Mouse (Mus musculus) heart, embryonic 14.5 days (tissue): ENCODE results near the gene Anxa6. TPM values are rescaled to one million over a fixed set of nuclear protein-coding genes. Genes with fewer than 3 reads are reported as not detected.
A peak's percentile ranks its signal among the peaks of the same experiment; 100 is the strongest.

Experiments used
- ATAC-seq: fragments of 200-750 bp; cut with Nextera tagmentation; 2 replicates; pipeline ENCODE4 v1.8.0; 2017; ENCODE audit warnings: low read depth, moderate TSS enrichment; ENCODE audit not compliant: insufficient number of reproducible peaks, insufficient read depth, low FRiP score
- H3K27ac ChIP-seq, 2 experiments: fragments of 200-500 bp in 1 of 2; fragments of 300-500 bp in 1 of 2; sonication (generic) in 1 of 2; replicated peaks in 1 of 2; 2 replicates each; pipeline ENCODE4 v1.5.1; 2012 to 2014; ENCODE audit warnings: low read depth in 2 of 2, low read length in 2 of 2, control low read depth in 1 of 2, mild to moderate bottlenecking in 1 of 2, mixed read lengths in 1 of 2; ENCODE audit not compliant: control insufficient read depth in 1 of 2, insufficient read depth in 1 of 2
- H3K27me3 ChIP-seq: fragments of 300-500 bp; sonication (generic); 2 replicates; pipeline ENCODE4 v1.6.1; 2014; ENCODE audit warnings: mild to moderate bottlenecking, low read length, control low read depth; ENCODE audit not compliant: control insufficient read depth, insufficient read depth
- H3K36me3 ChIP-seq: fragments of 300-500 bp; sonication (generic); 2 replicates; pipeline ENCODE4 v1.6.1; 2014; ENCODE audit warnings: mild to moderate bottlenecking, control low read depth, low read length, mixed read lengths; ENCODE audit not compliant: control insufficient read depth, insufficient read depth
- H3K4me1 ChIP-seq, 2 experiments: fragments of 200-500 bp in 1 of 2; fragments of 300-500 bp in 1 of 2; sonication (generic) in 1 of 2; 2 replicates each; pipeline ENCODE4 v1.6.1; 2012 to 2014; ENCODE audit warnings: low read length in 2 of 2, control low read depth in 1 of 2, mixed read lengths in 1 of 2; ENCODE audit not compliant: control insufficient read depth in 2 of 2, insufficient read depth in 2 of 2
- H3K4me2 ChIP-seq: fragments of 300-500 bp; sonication (generic); 2 replicates; pipeline ENCODE4 v1.6.1; 2014; ENCODE audit warnings: mild to moderate bottlenecking, low read length
- H3K4me3 ChIP-seq, 2 experiments: fragments of 200-500 bp in 1 of 2; fragments of 300-500 bp in 1 of 2; sonication (generic) in 1 of 2; 2 replicates each; pipeline ENCODE4 v1.5.1; 2012 to 2014; ENCODE audit warnings: low read length in 2 of 2, mild to moderate bottlenecking in 2 of 2, control low read depth in 1 of 2, low read depth in 1 of 2, moderate library complexity in 1 of 2; ENCODE audit not compliant: control insufficient read depth in 1 of 2, insufficient read depth in 1 of 2
- H3K9ac ChIP-seq: fragments of 300-500 bp; sonication (generic); 2 replicates; pipeline ENCODE4 v1.6.1; 2014; ENCODE audit warnings: mild to moderate bottlenecking, low read length
- H3K9me3 ChIP-seq: fragments of 300-500 bp; sonication (generic); 2 replicates; pipeline ENCODE4 v1.6.1; 2016; ENCODE audit warnings: low read length, control low read depth; ENCODE audit not compliant: control insufficient read depth
- WGBS: fragments of 180-500 bp; shearing (Covaris S2); extraction: QIAGEN DNeasy Blood & Tissue Kit; methylation state at CpG from one replicate; pipeline ENCODE4 v1.1.7; 2014; 5-methylcytosine and 5-hydroxymethylcytosine counted together
- polyA plus RNA-seq: library from polyadenylated mRNA; unstranded; fragments of >200 nt; fragmentation: Nextera tagmentation; extraction: Ambion mirVana; gene quantifications from 2 replicates; pipeline ENCODE4 v1.2.1, GENCODE M21; 2014

Gene Anxa6
- polyA plus RNA-seq, 1 experiment from 2014 or later, result 369 TPM

DNA sequence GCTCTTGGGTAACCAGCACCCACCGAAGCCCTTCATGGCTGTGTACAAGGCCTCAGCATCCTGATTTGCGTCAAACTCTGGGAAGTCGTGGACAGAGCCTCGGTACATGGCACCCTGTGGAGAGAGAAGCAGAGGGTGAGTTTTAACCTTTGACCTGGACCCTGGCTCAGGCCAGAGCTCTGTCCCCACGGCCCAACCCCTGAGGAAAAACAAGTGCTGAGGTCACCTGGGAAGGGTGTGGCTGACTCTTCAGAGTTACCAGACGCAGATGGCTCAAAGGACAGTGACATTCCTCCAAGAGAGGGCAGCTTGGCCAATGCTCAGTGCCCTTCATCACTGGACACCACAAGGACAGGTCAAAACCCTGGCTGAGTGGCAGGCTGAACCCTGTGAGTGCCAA is 19.4 kb downstream of the Anxa6 start:
- Histone ChIP-seq H3K36me3 (peaks cover 87% of the 10 kb centered on the region), H3K27ac (no peak overlapping the region; a peak in 1 of 4 replicates), H3K9ac (no peak overlapping the region), H3K4me3 (no peak overlapping the region), H3K9me3 (no peaks in the 10 kb centered on the region), H3K27me3 (no peaks in the 10 kb centered on the region), H3K4me1 (peaks cover 28 to 44% of the 10 kb centered on the region in 2 experiments), H3K4me2 (no peak overlapping the region)
- 74% methylated on average over 6 of the region's 6 CpGs for WGBS
- no peak for ATAC-seq

DNA sequence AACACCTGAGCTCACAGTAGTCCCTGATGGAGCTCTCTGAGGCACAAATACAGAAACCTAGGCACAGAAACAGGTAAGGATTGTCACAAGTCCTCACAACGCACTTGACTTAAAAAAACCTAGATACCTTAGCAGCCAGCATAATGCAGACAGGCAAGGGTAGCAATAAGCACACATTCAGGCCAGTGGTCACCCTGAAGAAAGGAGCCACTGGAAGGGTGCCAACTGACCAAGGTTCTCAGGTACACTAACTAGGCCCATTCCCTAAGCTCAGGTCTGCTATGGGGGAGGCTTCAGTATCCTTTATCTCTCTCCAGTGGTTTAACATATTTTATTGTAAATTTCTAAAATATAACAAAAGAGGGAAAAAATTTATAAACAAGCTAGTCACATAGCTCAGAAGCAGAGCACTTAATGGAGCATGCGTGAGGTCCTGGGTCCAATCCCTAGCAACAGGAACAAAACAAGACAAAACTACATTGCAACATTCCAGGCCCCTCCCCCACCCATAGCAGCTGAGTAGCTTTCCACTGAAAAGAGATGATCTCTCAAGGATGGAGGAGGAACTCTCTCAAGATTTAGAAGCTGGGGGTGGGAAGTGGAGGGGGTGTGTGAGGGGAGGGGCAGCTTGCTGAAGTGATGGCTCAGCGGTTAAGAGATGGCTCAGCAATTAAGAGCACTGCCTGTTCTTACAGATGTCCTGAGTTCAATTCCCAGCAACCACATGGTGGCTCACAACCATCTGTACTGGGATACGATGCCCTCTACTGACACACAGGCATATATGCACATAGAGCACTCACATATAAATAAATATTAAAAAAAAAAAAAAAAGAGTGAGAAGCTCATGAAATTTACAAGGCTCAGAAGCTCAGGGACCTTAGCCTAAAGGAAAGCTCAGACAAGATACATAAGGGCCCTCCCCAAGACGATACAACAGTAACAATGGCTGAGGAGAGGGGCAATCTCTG is 20.4 kb downstream of the Anxa6 start:
- ATAC-seq, result no peak
- Histone ChIP-seq H3K4me1 (peaks cover 22 to 35% of the 10 kb centered on the region in 2 experiments), H3K36me3 (peaks cover 87% of the 10 kb centered on the region), H3K4me3 (no peak overlapping the region), H3K9me3 (no peaks in the 10 kb centered on the region), H3K4me2 (no peak overlapping the region), H3K27ac (0 out of 4 replicates have a peak overlapping the region, but pooled peaks of 1 of the 2 experiments have one; percentile 29), H3K9ac (no peak overlapping the region), H3K27me3 (no peaks in the 10 kb centered on the region)
- WGBS, result 68% methylated on average over 5 of the region's 5 CpGs

- Histone ChIP-seq H3K36me3 (peaks cover 90% of the 10 kb centered on the region), H3K27ac (no peak overlapping the region)
Measured at GRCm38 (mm10) chr11:55011440-55011839, 21.8 kb downstream of the Anxa6 start.

GRCm38 (mm10) chr11:55008230-55008629 is 25.0 kb downstream of the Anxa6 start:
- Histone ChIP-seq H3K9ac (no peak overlapping the region), H3K36me3 (peaks cover 100% of the 10 kb centered on the region), H3K9me3 (no peaks in the 10 kb centered on the region), H3K27me3 (no peaks in the 10 kb centered on the region), H3K4me2 (no peak overlapping the region), H3K4me3 (no peak overlapping the region), H3K27ac (no peak overlapping the region), H3K4me1 (peaks cover 0 to 3% of the 10 kb centered on the region in 2 experiments; a peak in 2 of 4 replicates)
- no peak for ATAC-seq
- 46% methylated on average over 6 of the region's 6 CpGs for WGBS

More at GRCm38 (mm10) chr11:55011440-55011839, 21.8 kb downstream of the Anxa6 start:
- Histone ChIP-seq H3K4me3 (no peak overlapping the region), H3K9me3 (no peaks in the 10 kb centered on the region), H3K4me1 (peaks cover 15 to 21% of the 10 kb centered on the region in 2 experiments), H3K27me3 (no peaks in the 10 kb centered on the region), H3K4me2 (no peak overlapping the region), H3K9ac (no peak overlapping the region)
- no peak for ATAC-seq
- 89% methylated on average over 3 of the region's 3 CpGs for WGBS

GRCm38 (mm10) chr11:55005684-55006083 is 27.6 kb downstream of the Anxa6 start:
- Histone ChIP-seq H3K9ac (no peak overlapping the region), H3K27me3 (no peaks in the 10 kb centered on the region), H3K9me3 (peaks cover 4% of the 10 kb centered on the region), H3K4me3 (no peak overlapping the region), H3K36me3 (peaks cover 96% of the 10 kb centered on the region), H3K4me1 (no peaks in the 10 kb centered on the region), H3K4me2 (no peak overlapping the region), H3K27ac (no peak overlapping the region)
- no peak for ATAC-seq
- 79% methylated on average over 5 of the region's 5 CpGs for WGBS

DNA sequence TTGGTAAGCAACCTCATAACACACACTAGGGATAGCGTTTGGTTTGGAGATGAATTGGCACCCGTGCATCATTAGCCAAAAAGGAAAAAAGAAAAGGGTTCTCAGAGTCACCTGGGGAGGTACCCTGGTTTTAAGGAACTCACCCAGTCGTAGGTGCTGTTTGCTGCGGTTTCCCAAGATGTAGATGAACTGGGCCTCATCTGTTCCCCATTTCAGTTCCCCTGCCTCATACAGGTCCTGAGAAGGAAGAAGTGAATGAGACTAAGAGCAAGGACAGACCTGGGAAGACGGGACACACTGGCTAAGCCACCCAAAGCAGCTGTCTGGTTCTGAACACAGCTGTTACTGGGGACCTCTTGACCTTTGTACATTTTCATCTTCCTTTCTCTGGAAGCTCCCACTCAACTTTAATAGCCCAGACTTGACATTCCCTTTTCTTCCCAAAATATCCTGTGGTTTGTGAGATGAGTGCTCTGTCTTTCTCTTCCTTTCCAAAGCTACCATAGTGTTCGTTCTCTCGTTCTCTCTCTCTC is 28.2 kb downstream of the Anxa6 start:
- no peaks in the 10 kb centered on the region for H3K27me3 ChIP-seq
- H3K27ac ChIP-seq, result no peak overlapping the region
- H3K36me3 ChIP-seq, result peaks cover 96% of the 10 kb centered on the region
- no peak for ATAC-seq
- 88% methylated on average over 7 of the region's 7 CpGs for whole genome bisulfite sequencing
- peaks cover 4% of the 10 kb centered on the region for H3K9me3 ChIP-seq
- H3K9ac ChIP-seq, result no peak overlapping the region
- H3K4me2 ChIP-seq, result no peak overlapping the region
- no peaks in the 10 kb centered on the region for H3K4me1 ChIP-seq
- no peak overlapping the region for H3K4me3 ChIP-seq

DNA sequence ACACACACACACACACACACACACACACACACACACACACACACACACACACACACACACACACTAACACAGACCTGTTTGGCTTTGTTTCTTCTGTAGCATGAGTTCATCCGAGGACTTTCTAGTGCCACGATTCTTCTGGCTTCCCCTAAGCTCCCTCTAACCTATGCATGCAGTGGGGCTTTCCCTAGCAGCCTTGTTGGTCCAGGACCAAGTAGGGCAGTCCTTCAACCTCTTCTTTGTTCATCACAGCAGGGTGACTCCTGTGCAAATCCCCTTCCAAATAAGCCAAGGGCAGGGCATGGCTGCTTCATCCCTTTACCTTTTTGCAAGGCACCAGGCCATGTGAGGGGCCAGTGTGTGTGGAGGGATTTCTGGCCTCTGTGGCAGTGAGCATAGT is 34.5 kb downstream of the Anxa6 start:
- Histone ChIP-seq H3K4me1 (peaks cover 6 to 27% of the 10 kb centered on the region in 2 experiments; a peak in 3 of 4 replicates), H3K4me3 (no peak overlapping the region), H3K9me3 (peaks cover 4% of the 10 kb centered on the region), H3K4me2 (no peak overlapping the region), H3K36me3 (peaks cover 95% of the 10 kb centered on the region), H3K27me3 (no peaks in the 10 kb centered on the region), H3K27ac (peak overlapping the region in 1 of 2 experiments; percentile 43; a peak in 2 of 4 replicates), H3K9ac (peak overlapping the region; percentile 30; the same call in 1 of the 2 replicates)
- WGBS, result 33% methylated on average over 2 of the region's 2 CpGs
- ATAC-seq, result no peak
